Mouse (Mus musculus) CH12.LX (cell line): ENCODE results near the gene Tbc1d23. TPM values are rescaled to one million over a fixed set of nuclear protein-coding genes. Genes with fewer than 3 reads are reported as not detected.

Experiments
- DNase-seq: peaks from one replicate; pipeline ENCODE4 v3.0.0-alpha.2; 2013; ENCODE audit errors: extremely low read depth
- H3K27ac ChIP-seq: 2 replicates; pipeline ENCODE4 v1.5.1; 2012; ENCODE audit warnings: low read depth, mild to moderate bottlenecking, control low read depth, moderate library complexity; ENCODE audit not compliant: insufficient read depth
- H3K27me3 ChIP-seq: replicated peaks from 2 replicates; pipeline ENCODE3; 2012; ENCODE audit warnings: inconsistent platforms
- H3K36me3 ChIP-seq, 2 experiments: replicated peaks in 1 of 2; 2 replicates each; pipeline versions ENCODE3 to v1.6.1; 2012; ENCODE audit warnings: inconsistent platforms in 1 of 2, low read length in 1 of 2, mild to moderate bottlenecking in 1 of 2, mixed read lengths in 1 of 2, moderate library complexity in 1 of 2; ENCODE audit not compliant: control insufficient read depth in 1 of 2, insufficient read depth in 1 of 2
- H3K4me1 ChIP-seq, 2 experiments: 2 replicates each; pipeline ENCODE4 v1.6.1; 2012; ENCODE audit warnings: inconsistent platforms in 1 of 2, moderate library complexity in 1 of 2; ENCODE audit not compliant: insufficient read depth in 2 of 2, control insufficient read depth in 1 of 2
- H3K4me2 ChIP-seq: 2 replicates; pipeline ENCODE4 v1.6.1; 2012; ENCODE audit warnings: low read depth, mild to moderate bottlenecking, control low read depth; ENCODE audit not compliant: poor library complexity, insufficient read depth, severe bottlenecking
- H3K4me3 ChIP-seq, 3 experiments: fragments of 150-350 bp in 1 of 3; sonication (generic) in 1 of 3; replicated peaks in 1 of 3; 2 replicates each; pipeline versions ENCODE3 to v1.5.1; 2011 to 2012; ENCODE audit warnings: low read depth in 2 of 3, low read length in 2 of 3, mild to moderate bottlenecking in 2 of 3, moderate library complexity in 2 of 3, control low read depth in 1 of 3, improper control_type of control experiment in 1 of 3, inconsistent platforms in 1 of 3, mixed read lengths in 1 of 3; ENCODE audit not compliant: poor library complexity in 1 of 3
- H3K79me2 ChIP-seq: replicated peaks from 2 replicates; pipeline ENCODE4 v1.6.1; 2012; ENCODE audit warnings: mild to moderate bottlenecking, moderate library complexity; ENCODE audit not compliant: control insufficient read depth, poor library complexity, insufficient read depth, severe bottlenecking; ENCODE audit errors: extremely low read depth
- H3K9ac ChIP-seq: 2 replicates; pipeline ENCODE4 v1.6.1; 2012; ENCODE audit warnings: low read depth, mild to moderate bottlenecking, control low read depth, moderate library complexity; ENCODE audit not compliant: insufficient read depth
- H3K9me3 ChIP-seq: replicated peaks from 2 replicates; pipeline ENCODE3; 2012; ENCODE audit warnings: low read length, inconsistent platforms, mixed read lengths
- CHD1 ChIP-seq: IDR thresholded peaks from 2 replicates; pipeline ENCODE4 v1.6.1; 2012; ENCODE audit warnings: low read depth, low read length, improper control_type of control experiment, inconsistent platforms
- CHD2 ChIP-seq: IDR thresholded peaks from 2 replicates; pipeline ENCODE4 v1.6.1; 2011; ENCODE audit warnings: low read length, improper control_type of control experiment
- CTCF ChIP-seq, 2 experiments: IDR thresholded peaks in 1 of 2; conservative IDR thresholded peaks in 1 of 2; 2 replicates each; pipeline ENCODE4 v1.5.1; 2011 to 2012; ENCODE audit warnings: low read depth in 2 of 2, low read length in 2 of 2, improper control_type of control experiment in 1 of 2, inconsistent platforms in 1 of 2, mild to moderate bottlenecking in 1 of 2, moderate library complexity in 1 of 2
- E2F4 ChIP-seq: IDR thresholded peaks from 2 replicates; pipeline ENCODE4 v1.6.1; 2011; ENCODE audit warnings: low read depth, low read length, improper control_type of control experiment; ENCODE audit not compliant: insufficient replicate concordance
- ELF1 ChIP-seq: IDR thresholded peaks from 2 replicates; pipeline ENCODE4 v1.6.1; 2014; ENCODE audit warnings: low read depth, mild to moderate bottlenecking, inconsistent platforms, low read length, improper control_type of control experiment
- EP300 ChIP-seq: IDR thresholded peaks from 2 replicates; pipeline ENCODE4 v1.6.1; 2011; ENCODE audit warnings: low read length, improper control_type of control experiment
- ETS1 ChIP-seq: conservative IDR thresholded peaks from 2 replicates; pipeline ENCODE4 v1.6.1; 2012; ENCODE audit warnings: low read depth, mild to moderate bottlenecking, inconsistent platforms, low read length, improper control_type of control experiment, moderate library complexity
- IRF4 ChIP-seq: IDR thresholded peaks from 2 replicates; pipeline ENCODE4 v1.6.1; 2014; ENCODE audit warnings: low read depth, mild to moderate bottlenecking, inconsistent platforms, low read length, improper control_type of control experiment
- JUN ChIP-seq: IDR thresholded peaks from 2 replicates; pipeline ENCODE4 v1.6.1; 2011; ENCODE audit warnings: low read depth, mild to moderate bottlenecking, low read length, improper control_type of control experiment, moderate library complexity; ENCODE audit not compliant: insufficient read depth
- JUND ChIP-seq: conservative IDR thresholded peaks from 2 replicates; pipeline ENCODE4 v1.6.1; 2011; ENCODE audit warnings: low read depth, low read length, improper control_type of control experiment
- MAFK ChIP-seq: IDR thresholded peaks from 2 replicates; pipeline ENCODE4 v1.6.1; 2011; ENCODE audit warnings: low read length, improper control_type of control experiment; ENCODE audit not compliant: insufficient replicate concordance
- MAX ChIP-seq: IDR thresholded peaks from 2 replicates; pipeline ENCODE4 v1.6.1; 2011; ENCODE audit warnings: low read length, improper control_type of control experiment
- MAZ ChIP-seq: IDR thresholded peaks from 2 replicates; pipeline ENCODE4 v1.6.1; 2012; ENCODE audit warnings: low read depth, mild to moderate bottlenecking, inconsistent platforms, low read length, improper control_type of control experiment, moderate library complexity
- MXI1 ChIP-seq: IDR thresholded peaks from 2 replicates; pipeline ENCODE4 v1.6.1; 2011; ENCODE audit warnings: mild to moderate bottlenecking, low read depth, low read length, improper control_type of control experiment
- MYC ChIP-seq: IDR thresholded peaks from 2 replicates; pipeline ENCODE4 v1.6.1; 2011; ENCODE audit warnings: low read depth, mild to moderate bottlenecking, improper control_type of control experiment, low read length
- NELFE ChIP-seq: IDR thresholded peaks from 2 replicates; pipeline ENCODE4 v1.6.1; 2011; ENCODE audit warnings: low read depth, low read length, improper control_type of control experiment
- NRF1 ChIP-seq: IDR thresholded peaks from 2 replicates; pipeline ENCODE4 v1.6.1; 2014; ENCODE audit warnings: low read depth, mild to moderate bottlenecking, inconsistent platforms, low read length, improper control_type of control experiment, moderate library complexity
- PAX5 ChIP-seq: IDR thresholded peaks from 2 replicates; pipeline ENCODE4 v1.6.1; 2012; ENCODE audit warnings: low read length, inconsistent platforms, mixed read lengths
- POLR2A ChIP-seq: IDR thresholded peaks from 2 replicates; pipeline ENCODE4 v1.6.1; 2011; ENCODE audit warnings: low read depth, mild to moderate bottlenecking, improper control_type of control experiment, low read length
- RAD21 ChIP-seq: IDR thresholded peaks from 2 replicates; pipeline ENCODE4 v1.6.1; 2011; ENCODE audit warnings: low read depth, mild to moderate bottlenecking, low read length, improper control_type of control experiment, moderate library complexity
- RCOR1 ChIP-seq: conservative IDR thresholded peaks from 2 replicates; pipeline ENCODE4 v1.6.1; 2012; ENCODE audit warnings: low read depth, mild to moderate bottlenecking, inconsistent platforms, low read length, improper control_type of control experiment
- SIN3A ChIP-seq: IDR thresholded peaks from 2 replicates; pipeline ENCODE4 v1.6.1; 2012; ENCODE audit warnings: low read length, improper control_type of control experiment, inconsistent platforms
- SMC3 ChIP-seq: IDR thresholded peaks from 2 replicates; pipeline ENCODE4 v1.6.1; 2011; ENCODE audit warnings: low read depth, low read length, improper control_type of control experiment
- TBP ChIP-seq: conservative IDR thresholded peaks from 2 replicates; pipeline ENCODE4 v1.6.1; 2011; ENCODE audit warnings: low read depth, low read length, improper control_type of control experiment
- TCF12 ChIP-seq: IDR thresholded peaks from 2 replicates; pipeline ENCODE4 v1.6.1; 2014; ENCODE audit warnings: low read depth, mild to moderate bottlenecking, inconsistent platforms, low read length, improper control_type of control experiment
- USF1 ChIP-seq: IDR thresholded peaks from 2 replicates; pipeline ENCODE4 v1.6.1; 2014; ENCODE audit warnings: low read depth, mild to moderate bottlenecking, inconsistent platforms, low read length, improper control_type of control experiment
- USF2 ChIP-seq: conservative IDR thresholded peaks from 2 replicates; pipeline ENCODE4 v1.6.1; 2011; ENCODE audit warnings: low read depth, low read length, improper control_type of control experiment
- ZC3H11A ChIP-seq: IDR thresholded peaks from 2 replicates; pipeline ENCODE4 v1.6.1; 2012; ENCODE audit warnings: low read depth, mild to moderate bottlenecking, inconsistent platforms, low read length, improper control_type of control experiment
- ZKSCAN1 ChIP-seq: IDR thresholded peaks from 2 replicates; pipeline ENCODE4 v1.6.1; 2012; ENCODE audit warnings: low read depth, inconsistent platforms, low read length, improper control_type of control experiment, borderline replicate concordance
- ZMIZ1 ChIP-seq: IDR thresholded peaks from 2 replicates; pipeline ENCODE4 v1.6.1; 2012; ENCODE audit warnings: low read depth, mild to moderate bottlenecking, inconsistent platforms, low read length, improper control_type of control experiment
- ZNF384 ChIP-seq: IDR thresholded peaks from 2 replicates; pipeline ENCODE4 v1.6.1; 2012; ENCODE audit warnings: low read depth, low read length, improper control_type of control experiment, inconsistent platforms
- dilution Hi-C: fragments of 300-500 bp; cut with MboI; formaldehyde crosslinking; loops from 2 replicates; pipeline ENCODE4 v1.14.3; 2020; ENCODE audit warnings: low sequenced_read_pairs; ENCODE audit not compliant: extremely low pct_unique_long_range_greater_than_20kb, extremely low pct_ligation_motif_present
- in situ Hi-C: fragments of 300-500 bp; cut with MboI; formaldehyde crosslinking; loops from 3 replicates; pipeline ENCODE4 v1.14.3; 2019; ENCODE audit warnings: low sequenced_read_pairs, low pct_ligation_motif_present, low pct_unique_long_range_greater_than_20kb, mixed read lengths
- polyA plus RNA-seq: library from polyadenylated mRNA; unstranded; fragments of >175 nt; gene quantifications from 2 replicates; pipeline ENCODE4 v1.2.1, GENCODE M21; 2012; ENCODE audit warnings: low read depth; ENCODE audit not compliant: insufficient read length
- total RNA-seq, 2 experiments: library from RNA; depleted of rRNA; stranded (reverse); fragments of 300-350 nt in 1 of 2; fragments of >200 nt in 1 of 2; gene quantifications; 2 replicates each; pipeline ENCODE4 v1.2.3; 2012 to 2014

Tbc1d23 gene
- total and polyA plus RNA-seq, 3 experiments = 21.2 to 38.8 (median 31.5) TPM

GRCm38 (mm10) chr16:57131544-57131943 lies 99.8 kb downstream of the Tbc1d23 start:
- DNase-seq = no peak
- H3K4me1 ChIP-seq = peaks cover 16 to 56% of the 10 kb centered on the region in 2 experiments; a peak in 3 of 4 replicates
- peak overlapping the region; percentile 100 for H3K4me2 ChIP-seq
- in situ Hi-C loops (no loop called here), dilution Hi-C loops (no loop called here)
- no peaks in the 10 kb centered on the region for H3K27me3 ChIP-seq
- peaks cover 23 to 76% of the 10 kb centered on the region in 2 experiments for H3K36me3 ChIP-seq
- H3K9ac ChIP-seq = peak overlapping the region; percentile 40
- H3K9me3 ChIP-seq = no peaks in the 10 kb centered on the region
- no peak overlapping the region for H3K4me3 ChIP-seq
- peaks cover 80% of the 10 kb centered on the region for H3K79me2 ChIP-seq
- no peak overlapping the region for H3K27ac ChIP-seq
- TF ChIP-seq SIN3A (no peak), MAZ (no peak), EP300 (no peak), ZC3H11A (no peak), MAFK (no peak), E2F4 (no peak), IRF4 (no peak)

GRCm38 (mm10) chr16:57130752-57131400 lies 100.4 kb downstream of the Tbc1d23 start:
- peak overlapping the region in 2 of 3 experiments; percentile 20 to 27 for H3K4me3 ChIP-seq
- peak overlapping the region; percentile 74 for H3K27ac ChIP-seq
- peak; percentile 67 for DNase-seq
- dilution Hi-C loops (no loop called here), in situ Hi-C loops (no loop called here)
- peaks cover 16 to 61% of the 10 kb centered on the region in 2 experiments; a peak in 3 of 4 replicates for H3K4me1 ChIP-seq
- no peaks in the 10 kb centered on the region for H3K27me3 ChIP-seq
- peak overlapping the region; percentile 68 for H3K9ac ChIP-seq
- no peaks in the 10 kb centered on the region for H3K9me3 ChIP-seq
- peak overlapping the region; percentile 100 for H3K4me2 ChIP-seq
- H3K79me2 ChIP-seq = peaks cover 83% of the 10 kb centered on the region
- H3K36me3 ChIP-seq = peaks cover 17 to 73% of the 10 kb centered on the region in 2 experiments
- TF ChIP-seq IRF4 = peak; percentile 85
- no peak for TF ChIP-seq MXI1
- no peak for TF ChIP-seq SMC3
- no peak for TF ChIP-seq NRF1
- TF ChIP-seq MAFK = no peak
- no peak for TF ChIP-seq JUND
- TF ChIP-seq MAZ = no peak
- TF ChIP-seq ZMIZ1 = 0 out of 2 replicates have a peak, but pooled peaks have one; percentile 7
- TF ChIP-seq CHD1 = no peak
- no peak for TF ChIP-seq ZKSCAN1
- TF ChIP-seq TBP = no peak
- TF ChIP-seq RCOR1 = peak; percentile 24; the same call in 1 of the 2 replicates
- TF ChIP-seq CHD2 = no peak
- TF ChIP-seq MYC = no peak
- TF ChIP-seq SIN3A = peak; percentile 82; the same call in 1 of the 2 replicates
- no peak for TF ChIP-seq NELFE
- 0 out of 2 replicates have a peak, but pooled peaks have one; percentile 25 for TF ChIP-seq POLR2A
- no peak for TF ChIP-seq ZNF384
- no peak for TF ChIP-seq JUN
- TF ChIP-seq EP300 = peak; percentile 71
- no peak for TF ChIP-seq E2F4
- no peak for TF ChIP-seq PAX5
- TF ChIP-seq USF2 = no peak
- no peak for TF ChIP-seq CTCF (conservative IDR thresholded peaks at IDR 0.05 in 1 of 2, IDR thresholded peaks at IDR 0.05 in 1 of 2; ENCODE audit: low read depth in 2 of 2, low read length in 2 of 2)
- TF ChIP-seq ZC3H11A = no peak
- TF ChIP-seq ETS1 = peak; percentile 63; the same call in 1 of the 2 replicates
- no peak for TF ChIP-seq MAX
- TF ChIP-seq USF1 = no peak
- no peak for TF ChIP-seq ELF1
- 0 out of 2 replicates have a peak, but pooled peaks have one; percentile 27 for TF ChIP-seq TCF12
- no peak for TF ChIP-seq RAD21
